Mouse (Mus musculus): ENCODE measurements around the gene Spata22.

DNA sequence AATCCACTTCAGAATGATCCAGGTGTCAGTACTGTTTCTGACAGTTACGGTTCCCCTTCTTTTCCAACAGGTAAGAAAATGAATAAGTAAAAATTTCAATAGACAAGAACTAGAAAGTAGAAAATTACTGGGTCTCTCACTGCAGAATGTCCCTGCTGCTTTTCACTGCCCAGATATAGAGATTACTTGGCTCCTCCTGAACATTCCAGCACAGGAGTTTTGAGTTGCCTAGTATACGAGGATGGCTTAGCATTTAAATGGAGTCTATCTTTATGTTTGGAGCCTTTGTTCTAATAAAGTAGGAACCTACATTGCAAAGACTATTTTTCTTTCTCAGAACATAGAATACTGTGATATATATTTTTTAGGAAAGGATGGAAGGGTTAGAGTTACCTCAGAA lies 3.8 kb downstream of the Spata22 start:
- TF ChIP-seq POLR2A (IDR thresholded peaks at IDR 0.05; ENCODE audit: borderline replicate concordance, extremely low read depth, low read depth, low read length) (no peak), CTCF (IDR thresholded peaks at IDR 0.05; ENCODE audit: insufficient read depth, low read length) (no peak)

Data from lung, adult 2 months (tissue).